Mouse (Mus musculus): ENCODE results near the gene Tmem50b. TPM values are rescaled to one million over a fixed set of nuclear protein-coding genes. Genes with fewer than 3 reads are reported as not detected.

The Tmem50b gene
- polyA plus RNA-seq, 1 experiment from 2014 or later, result 131 TPM

DNA sequence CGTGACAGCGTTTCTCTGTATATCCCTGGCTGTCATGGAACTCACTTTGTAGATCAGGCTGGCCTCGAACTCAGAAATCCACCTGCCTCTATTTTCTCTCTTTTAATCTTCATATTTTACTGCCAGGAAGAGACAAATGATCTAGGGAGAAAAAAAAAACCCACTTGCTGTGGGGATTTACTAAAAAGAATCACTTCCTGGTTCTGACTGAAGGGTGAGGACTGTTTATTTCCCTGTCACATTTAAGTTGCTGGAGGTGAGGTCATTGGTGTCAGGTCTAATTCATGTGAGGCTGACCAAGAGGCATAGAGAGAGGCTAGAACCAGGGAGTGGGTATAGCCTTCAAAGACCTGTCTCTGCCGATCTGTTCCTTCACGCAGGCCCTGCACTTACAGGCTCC is 48.0 kb downstream of the Tmem50b start:
- H3K9me3 ChIP-seq (ENCODE audit: control insufficient read depth, low read length), result no peaks in the 10 kb centered on the region
- no peak overlapping the region for H3K9ac ChIP-seq (ENCODE audit: low read depth, low read length)
- no peaks in the 10 kb centered on the region for H3K27me3 ChIP-seq (replicated peaks; ENCODE audit: control insufficient read depth, insufficient read depth, low read length)
- H3K4me3 ChIP-seq (ENCODE audit: low read length), result no peak overlapping the region
- no peak overlapping the region for H3K27ac ChIP-seq (ENCODE audit: low read depth, low read length)
- 55% methylated on average over 5 of the region's 5 CpGs for WGBS
- H3K4me2 ChIP-seq (ENCODE audit: low read length), result no peak overlapping the region; the same call in 1 of the 2 replicates
- H3K36me3 ChIP-seq (ENCODE audit: control insufficient read depth, insufficient read depth, low read length), result no peaks in the 10 kb centered on the region
- H3K4me1 ChIP-seq (ENCODE audit: control insufficient read depth, insufficient read depth, low read depth, low read length), result peaks cover 17% of the 10 kb centered on the region
- no peak for ATAC-seq

DNA sequence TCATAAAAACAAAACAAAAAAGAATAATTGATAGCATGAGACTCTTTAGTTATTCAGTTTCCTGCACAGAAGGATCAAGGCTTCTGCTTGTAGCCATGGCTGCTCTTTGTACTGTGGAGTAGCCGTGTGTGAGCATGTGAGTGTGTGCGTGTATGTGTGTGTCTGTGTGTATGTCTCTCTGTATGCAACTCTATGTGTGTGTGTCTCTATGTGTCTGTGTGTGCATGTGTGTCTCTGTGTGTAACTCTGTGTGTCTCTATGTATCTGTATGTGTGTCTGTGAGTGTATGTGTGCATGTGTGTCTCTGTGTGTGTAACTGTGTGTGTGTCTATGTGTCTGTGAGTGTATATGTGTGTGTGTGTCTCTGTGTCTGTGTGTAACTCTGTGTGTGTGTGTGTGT is 48.6 kb downstream of the Tmem50b start:
- ATAC-seq, result no peak
- peak overlapping the region; percentile 23; the same call in 1 of the 2 replicates for H3K9ac ChIP-seq (ENCODE audit: low read depth, low read length)
- peak overlapping the region; percentile 76 for H3K4me2 ChIP-seq (ENCODE audit: low read length)
- H3K4me1 ChIP-seq (ENCODE audit: control insufficient read depth, insufficient read depth, low read depth, low read length), result peaks cover 17% of the 10 kb centered on the region
- 52% methylated on average over 2 of the region's 2 CpGs for WGBS
- H3K4me3 ChIP-seq (ENCODE audit: low read length), result peak overlapping the region; percentile 25
- H3K27me3 ChIP-seq (replicated peaks; ENCODE audit: control insufficient read depth, insufficient read depth, low read length), result no peaks in the 10 kb centered on the region
- H3K27ac ChIP-seq (ENCODE audit: low read depth, low read length), result no peak overlapping the region
- no peaks in the 10 kb centered on the region for H3K9me3 ChIP-seq (ENCODE audit: control insufficient read depth, low read length)
- H3K36me3 ChIP-seq (ENCODE audit: control insufficient read depth, insufficient read depth, low read length), result no peaks in the 10 kb centered on the region

DNA sequence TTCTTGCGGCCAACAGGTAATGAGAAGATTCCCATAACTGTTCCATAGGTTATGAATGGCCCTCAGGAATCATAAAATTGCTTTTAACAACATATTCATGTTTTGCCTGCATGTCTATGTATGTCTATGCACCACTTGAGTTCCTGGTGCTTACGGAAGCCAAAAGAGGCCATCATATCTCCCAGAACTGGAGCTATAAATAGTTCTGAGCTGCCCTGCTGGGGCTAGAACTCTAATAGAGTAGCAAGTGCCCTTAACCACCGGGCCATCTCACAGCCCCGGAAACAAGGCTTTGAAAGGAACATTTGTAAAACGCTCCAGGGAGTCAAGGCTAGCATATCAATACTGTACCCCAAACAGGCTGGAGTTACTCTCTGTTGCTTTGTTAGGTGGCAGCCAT is 49.0 kb downstream of the Tmem50b start:
- no peaks in the 10 kb centered on the region for H3K27me3 ChIP-seq (replicated peaks; ENCODE audit: control insufficient read depth, insufficient read depth, low read length)
- peak overlapping the region; percentile 27; the same call in 1 of the 2 replicates for H3K9ac ChIP-seq (ENCODE audit: low read depth, low read length)
- ATAC-seq, result no peak
- H3K4me1 ChIP-seq (ENCODE audit: control insufficient read depth, insufficient read depth, low read depth, low read length), result peaks cover 16% of the 10 kb centered on the region
- peak overlapping the region; percentile 25 for H3K4me3 ChIP-seq (ENCODE audit: low read length)
- peak overlapping the region; percentile 76 for H3K4me2 ChIP-seq (ENCODE audit: low read length)
- H3K27ac ChIP-seq (ENCODE audit: low read depth, low read length), result no peak overlapping the region
- WGBS, result 34% methylated on average over 5 of the region's 5 CpGs
- no peaks in the 10 kb centered on the region for H3K36me3 ChIP-seq (ENCODE audit: control insufficient read depth, insufficient read depth, low read length)
- no peaks in the 10 kb centered on the region for H3K9me3 ChIP-seq (ENCODE audit: control insufficient read depth, low read length)

DNA sequence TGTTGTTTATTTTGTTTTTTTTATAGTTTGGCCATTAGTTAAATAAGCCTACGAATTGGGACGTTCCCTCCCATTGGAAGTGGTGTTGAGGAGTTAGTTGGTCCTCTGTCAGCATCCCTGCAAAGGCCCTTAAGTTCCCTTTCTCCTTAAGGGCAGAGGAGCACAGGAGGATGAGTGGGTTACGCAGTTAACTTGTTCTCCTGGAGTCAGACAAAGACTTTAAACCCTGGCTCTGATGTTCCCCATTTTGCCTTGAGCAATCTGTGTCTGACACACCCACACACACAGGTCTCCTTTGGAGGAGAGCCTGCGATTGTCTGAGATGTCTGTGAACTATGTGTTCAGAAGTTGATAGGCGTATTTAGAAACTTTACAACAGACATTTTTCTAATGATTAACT is 49.6 kb downstream of the Tmem50b start:
- peaks cover 11% of the 10 kb centered on the region for H3K4me1 ChIP-seq (ENCODE audit: control insufficient read depth, insufficient read depth, low read depth, low read length)
- no peaks in the 10 kb centered on the region for H3K9me3 ChIP-seq (ENCODE audit: control insufficient read depth, low read length)
- no peaks in the 10 kb centered on the region for H3K27me3 ChIP-seq (replicated peaks; ENCODE audit: control insufficient read depth, insufficient read depth, low read length)
- H3K27ac ChIP-seq (ENCODE audit: low read depth, low read length), result no peak overlapping the region
- 46% methylated on average over 5 of the region's 5 CpGs for WGBS
- peak overlapping the region; percentile 93 for H3K4me3 ChIP-seq (ENCODE audit: low read length)
- H3K4me2 ChIP-seq (ENCODE audit: low read length), result peak overlapping the region; percentile 76
- no peaks in the 10 kb centered on the region for H3K36me3 ChIP-seq (ENCODE audit: control insufficient read depth, insufficient read depth, low read length)
- no peak for ATAC-seq
- peak overlapping the region; percentile 98; the same call in 1 of the 2 replicates for H3K9ac ChIP-seq (ENCODE audit: low read depth, low read length)

DNA sequence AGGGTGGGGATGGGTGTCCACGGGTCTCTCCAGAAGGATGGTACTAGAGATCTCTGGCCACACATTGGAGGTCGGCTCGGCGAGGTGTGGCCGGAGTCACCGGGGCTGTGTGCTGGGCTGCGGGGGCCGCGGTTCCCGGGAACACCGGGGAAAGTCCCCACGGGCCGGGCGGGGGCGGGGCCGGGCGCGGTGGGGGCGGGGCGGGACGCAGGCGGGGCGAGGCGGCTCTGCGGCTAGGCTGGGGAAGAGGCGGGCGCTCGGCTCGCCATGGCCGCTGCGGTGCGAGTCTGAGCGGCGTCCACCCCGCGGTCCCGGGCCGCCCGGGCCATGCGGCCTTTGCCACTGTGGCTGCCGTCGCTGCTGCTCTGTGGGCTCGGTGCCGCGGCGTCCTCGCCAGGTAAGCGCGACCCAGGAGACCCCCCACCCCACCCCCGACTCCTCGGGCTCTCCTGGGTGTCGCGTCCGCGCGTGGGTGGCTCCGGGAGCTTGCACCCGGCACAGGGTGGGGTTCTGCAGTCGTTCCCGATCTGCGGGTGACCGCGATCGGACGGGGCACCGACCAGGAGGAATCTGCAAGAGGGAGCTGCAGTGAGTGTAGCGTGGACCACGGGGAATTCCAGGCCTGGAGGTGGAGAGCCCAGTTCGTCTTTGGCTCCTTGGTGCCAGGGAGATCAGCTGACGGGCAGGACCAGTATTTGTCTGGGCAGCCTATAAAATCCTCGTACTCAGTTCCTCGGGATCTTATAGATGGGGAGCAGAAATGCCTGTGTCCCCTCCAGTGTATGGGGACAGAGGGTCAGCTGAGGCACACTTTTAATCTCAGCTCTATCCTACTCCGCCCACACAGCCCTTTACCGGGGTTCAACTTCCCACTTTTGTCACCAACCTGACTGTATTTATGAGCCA is 50.5 kb downstream of the Tmem50b start, which contains the start of gene Ifngr2:
Ifngr2 (plus strand) TSS at position 237 of the 906 bp plus-strand sequence.
- Histone ChIP-seq H3K27me3 (replicated peaks; ENCODE audit: control insufficient read depth, insufficient read depth, low read length) (no peaks in the 10 kb centered on the region), H3K27ac (ENCODE audit: low read depth, low read length) (peak within 1 kb of the TSS; percentile 62; the same call in 1 of the 2 replicates), H3K9me3 (ENCODE audit: control insufficient read depth, low read length) (no peaks in the 10 kb centered on the region), H3K36me3 (ENCODE audit: control insufficient read depth, insufficient read depth, low read length) (no peaks in the 10 kb centered on the region), H3K4me2 (ENCODE audit: low read length) (peak within 1 kb of the TSS; percentile 76), H3K9ac (ENCODE audit: low read depth, low read length) (peak within 1 kb of the TSS; percentile 98), H3K4me3 (ENCODE audit: low read length) (peak within 1 kb of the TSS; percentile 93), H3K4me1 (ENCODE audit: control insufficient read depth, insufficient read depth, low read depth, low read length) (peaks cover 11% of the 10 kb centered on the region)
- ATAC-seq, result peak; percentile 89
- WGBS, result 1% methylated on average over 41 of the region's 74 CpGs

DNA sequence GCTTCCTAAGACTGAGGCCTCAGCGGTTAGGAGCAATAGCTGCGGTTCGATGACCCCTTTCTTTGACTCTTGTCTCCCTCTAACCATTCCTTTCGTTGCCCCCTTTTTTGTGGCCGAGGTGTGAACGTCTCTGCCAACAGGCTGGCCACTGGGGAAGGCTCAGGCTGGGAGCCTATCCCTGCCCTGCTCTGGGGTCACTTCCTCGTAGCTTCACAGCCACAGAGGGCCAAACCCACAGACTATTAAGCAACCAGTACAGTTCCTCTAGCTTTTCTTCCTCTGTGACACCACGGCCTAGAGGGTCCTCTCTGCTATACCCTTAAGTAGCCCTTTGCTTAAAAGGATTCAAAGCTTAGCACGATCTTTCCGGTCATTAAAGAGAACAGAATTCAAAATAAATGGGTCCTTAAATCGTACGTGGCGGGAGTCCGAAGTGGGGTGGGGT is 51.2 kb downstream of the Tmem50b start:
- peak overlapping the region; percentile 98 for H3K9ac ChIP-seq (ENCODE audit: low read depth, low read length)
- no peaks in the 10 kb centered on the region for H3K9me3 ChIP-seq (ENCODE audit: control insufficient read depth, low read length)
- H3K36me3 ChIP-seq (ENCODE audit: control insufficient read depth, insufficient read depth, low read length), result no peaks in the 10 kb centered on the region
- peak overlapping the region; percentile 48; the same call in 1 of the 2 replicates for H3K27ac ChIP-seq (ENCODE audit: low read depth, low read length)
- 19% methylated on average over 14 of the region's 14 CpGs for WGBS
- ATAC-seq, result peak; percentile 67
- H3K27me3 ChIP-seq (replicated peaks; ENCODE audit: control insufficient read depth, insufficient read depth, low read length), result no peaks in the 10 kb centered on the region
- H3K4me3 ChIP-seq (ENCODE audit: low read length), result peak overlapping the region; percentile 93
- H3K4me2 ChIP-seq (ENCODE audit: low read length), result peak overlapping the region; percentile 76
- peaks cover 11% of the 10 kb centered on the region for H3K4me1 ChIP-seq (ENCODE audit: control insufficient read depth, insufficient read depth, low read depth, low read length)

DNA sequence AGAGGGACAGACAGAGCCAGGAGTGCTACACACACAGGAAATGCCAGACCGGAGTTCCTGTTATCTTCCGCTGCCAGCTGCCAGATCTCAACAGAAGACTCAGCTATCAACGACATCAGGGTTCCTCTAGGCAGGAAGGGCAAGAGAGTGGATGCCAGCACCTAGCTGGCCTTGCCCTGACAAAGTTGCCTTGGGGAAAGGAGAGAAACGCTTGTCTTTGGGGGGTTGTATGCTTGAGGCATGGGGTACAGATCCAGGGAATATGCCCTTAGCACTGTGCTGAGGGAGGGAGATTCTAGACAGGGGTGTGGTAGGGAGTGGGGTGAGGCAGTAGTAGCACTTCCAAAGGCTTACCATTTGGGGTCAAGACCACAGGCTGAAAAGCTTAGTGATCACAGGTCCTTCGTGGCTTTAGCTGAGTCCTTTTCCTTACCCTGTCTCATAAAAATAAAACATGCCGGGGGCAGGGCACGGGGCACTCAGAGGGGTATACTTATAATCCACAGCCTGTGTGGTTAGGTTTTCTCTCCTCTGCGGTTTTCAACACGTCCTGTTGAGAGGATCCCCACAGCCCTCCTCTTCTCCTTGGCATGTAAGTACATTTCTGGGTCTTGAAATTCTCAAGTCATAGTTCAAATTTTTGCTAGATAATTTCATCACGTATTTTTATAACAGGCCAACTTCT is 51.9 kb downstream of the Tmem50b start:
- no peak overlapping the region for H3K9ac ChIP-seq (ENCODE audit: low read depth, low read length)
- H3K36me3 ChIP-seq (ENCODE audit: control insufficient read depth, insufficient read depth, low read length), result no peaks in the 10 kb centered on the region
- H3K4me1 ChIP-seq (ENCODE audit: control insufficient read depth, insufficient read depth, low read depth, low read length), result peaks cover 11% of the 10 kb centered on the region
- no peaks in the 10 kb centered on the region for H3K9me3 ChIP-seq (ENCODE audit: control insufficient read depth, low read length)
- no peaks in the 10 kb centered on the region for H3K27me3 ChIP-seq (replicated peaks; ENCODE audit: control insufficient read depth, insufficient read depth, low read length)
- 75% methylated on average over 10 of the region's 10 CpGs for WGBS
- no peak overlapping the region for H3K4me3 ChIP-seq (ENCODE audit: low read length)
- no peak for ATAC-seq
- H3K27ac ChIP-seq (ENCODE audit: low read depth, low read length), result no peak overlapping the region
- no peak overlapping the region for H3K4me2 ChIP-seq (ENCODE audit: low read length)

DNA sequence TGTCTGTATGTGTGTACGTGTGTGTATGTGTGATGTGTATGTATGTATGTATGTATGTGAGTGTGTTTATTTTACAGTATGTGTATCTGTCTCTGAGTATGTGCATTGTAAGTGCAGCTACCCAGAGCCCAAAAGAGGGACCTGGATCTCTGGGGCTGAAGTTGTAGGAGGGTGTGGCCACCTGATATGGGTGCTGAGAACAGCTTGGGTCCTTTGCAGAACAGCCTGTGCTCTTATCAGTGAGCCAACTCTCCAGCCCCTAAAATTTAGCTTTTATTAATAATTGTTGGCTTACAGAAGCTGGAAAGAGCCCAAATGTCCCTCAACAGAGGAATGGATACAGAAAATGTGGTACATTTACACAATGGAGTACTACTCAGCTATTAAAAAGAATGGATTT is 54.0 kb downstream of the Tmem50b start:
- Histone ChIP-seq H3K4me3 (ENCODE audit: low read length) (no peak overlapping the region), H3K4me2 (ENCODE audit: low read length) (no peak overlapping the region), H3K4me1 (ENCODE audit: control insufficient read depth, insufficient read depth, low read depth, low read length) (peaks cover 9% of the 10 kb centered on the region), H3K9me3 (ENCODE audit: control insufficient read depth, low read length) (no peaks in the 10 kb centered on the region), H3K36me3 (ENCODE audit: control insufficient read depth, insufficient read depth, low read length) (no peaks in the 10 kb centered on the region), H3K9ac (ENCODE audit: low read depth, low read length) (no peak overlapping the region), H3K27ac (ENCODE audit: low read depth, low read length) (no peak overlapping the region), H3K27me3 (replicated peaks; ENCODE audit: control insufficient read depth, insufficient read depth, low read length) (no peaks in the 10 kb centered on the region)
- WGBS, result 100% methylated on average over 1 of the region's 1 CpGs
- ATAC-seq, result no peak
